ENCODE assay signal across 30 mouse cellular contexts in genomic region chr1:58111315-58111714, GRCm38 (mm10). TPM values are rescaled to one million over a fixed set of nuclear protein-coding genes. Genes with fewer than 3 reads are reported as not detected.
DNase-seq lines count a peak whose midpoint lies in the region; TF ChIP-seq lines count a peak whose summit lies in the region.
"Had no signal": no experiment of that assay in that cellular context is flagged by ENCODE, and none has a peak within 500 bp of the region (broad histone marks: within the 10 kb centered on the region; RNA-seq: fewer than 3 reads in every experiment).

No protein-coding gene starts in this region.

- TF ChIP-seq CTCF in lung, adult 2 months (IDR thresholded peaks at IDR 0.05; ENCODE audit: insufficient read depth, low read length), result no peak

- intact Hi-C loops in heart, postnatal 14 days (cut with DNase I), result no loop called here
- intact Hi-C loops in left cerebral cortex, postnatal 25 days (cut with DNase I), result loop anchor here (5.0 to 10.0 kb wide), 2 partner anchors 139 to 687 kb away; no protein-coding TSS in a partner anchor

- DNase-seq in heart, adult 11 months, result peak; percentile 17
- no peak for DNase-seq in heart, postnatal 14 days
- peak; percentile 19 for DNase-seq in lung, postnatal 25 days (ENCODE audit: low spot score)
- no peak for DNase-seq in lung, adult 2 months
- DNase-seq in adipocyte (ENCODE audit: low spot score), result peak; percentile 24
- no peak for DNase-seq in left cerebral cortex, postnatal 25 days (ENCODE audit: low spot score in 2 of 2)
- DNase-seq in Muller cell, postnatal 12 days (ENCODE audit: inconsistent ontology term), result no peak
- DNase-seq: adrenal gland, postnatal 25 days; cerebellum, adult 18-20 months; cerebellum, postnatal 10 days; gastrocnemius, adult 2 months; gastrocnemius, postnatal 36 days; kidney, adult 8-10 months; kidney, postnatal 10 days; layer of hippocampus, postnatal 36 days; right cerebral cortex, postnatal 25 days; thymus, postnatal 14 days had no signal

- no peaks in the 10 kb centered on the region; the same call in 1 of the 2 replicates for H3K4me1 ChIP-seq in lung, adult 2 months (ENCODE audit: control insufficient read depth, insufficient read depth, low read length)
- H3K4me1 ChIP-seq: forebrain, embryonic 10.5 days; hindbrain, embryonic 12.5 days; liver, embryonic 15.5 days; midbrain, embryonic 10.5 days; midbrain, embryonic 15.5 days; neural tube, embryonic 15.5 days; stomach, embryonic 15.5 days had no signal

- no peak for TF ChIP-seq POLR2A in lung, adult 2 months (IDR thresholded peaks at IDR 0.05; ENCODE audit: borderline replicate concordance, extremely low read depth, low read depth, low read length)

- H3K4me3 ChIP-seq in lung, adult 2 months (replicated peaks; ENCODE audit: extremely low read depth, low read depth, low read length), result no peak overlapping the region
- H3K4me3 ChIP-seq: embryonic facial prominence, embryonic 13.5 days; forebrain, embryonic 10.5 days; gastrocnemius, adult 2 months; hindbrain, embryonic 12.5 days; limb, embryonic 10.5 days; limb, embryonic 15.5 days; liver, embryonic 15.5 days; midbrain, embryonic 10.5 days; midbrain, embryonic 15.5 days; neural tube, embryonic 15.5 days; stomach, embryonic 15.5 days had no signal

- WGBS in lung, adult 2 months, result 60% methylated on average over 4 of the region's 4 CpGs

RNA-seq across cellular contexts. Expression of gene Aox3, which starts 1.6 kb away (rescaled TPM):
- 1 to 10 TPM in 1 of 2 experiments, under 1 TPM in 1; 0.29 to 1.5 TPM for total RNA-seq in heart, postnatal 14 days (2021)
- 23.9 and 41.6 TPM in 2 replicates for polyA plus RNA-seq in lung, adult 2 months (2012; rRNA removed)
- 1 to 10 TPM; 2.6 to 3.8 TPM for total RNA-seq in left cerebral cortex, postnatal 25 days (2021)
- total RNA-seq: common myeloid progenitor, adult 5-6 weeks had no signal
- polyA plus RNA-seq: forebrain, embryonic 10.5 days; hindbrain, embryonic 12.5 days; large intestine, adult 2 months; macrophage had no signal

Comparison
In these comparisons a context has a peak if more than half of its experiments do, and no peak if none do; other contexts are left out.
1. DNase-seq: peak in heart, adult 11 months (single experiment), lung, postnatal 25 days (single experiment) and adipocyte (single experiment); none in heart, postnatal 14 days (0 of 2), lung, adult 2 months (single experiment), left cerebral cortex, postnatal 25 days (0 of 2) and Muller cell, postnatal 12 days (single experiment).